Mouse (Mus musculus) intestine, embryonic 15.5 days (tissue): ENCODE measurements around the gene Apc2. TPM values are rescaled to one million over a fixed set of nuclear protein-coding genes. Genes with fewer than 3 reads are reported as not detected.
A peak's percentile ranks its signal among the peaks of the same experiment; 100 is the strongest.

Experiments used
- ATAC-seq: fragments of 200-750 bp; cut with Nextera tagmentation; 2 replicates; pipeline ENCODE4 v1.8.0; 2017; ENCODE audit warnings: moderate TSS enrichment, moderate library complexity
- H3K27ac ChIP-seq: fragments of 300-500 bp; sonication (generic); 2 replicates; pipeline ENCODE4 v1.5.1; 2015; ENCODE audit warnings: mild to moderate bottlenecking, inconsistent platforms
- H3K27me3 ChIP-seq: fragments of 300-500 bp; sonication (generic); replicated peaks from 2 replicates; pipeline ENCODE4 v1.6.1; 2015; ENCODE audit warnings: inconsistent platforms
- H3K36me3 ChIP-seq: fragments of 300-500 bp; sonication (generic); 2 replicates; pipeline ENCODE4 v1.6.1; 2015; ENCODE audit warnings: inconsistent platforms
- H3K4me1 ChIP-seq: fragments of 300-500 bp; sonication (generic); replicated peaks from 2 replicates; pipeline ENCODE4 v1.6.1; 2015; ENCODE audit warnings: inconsistent platforms
- H3K4me2 ChIP-seq: fragments of 300-500 bp; sonication (generic); replicated peaks from 2 replicates; pipeline ENCODE4 v1.6.1; 2015; ENCODE audit warnings: mild to moderate bottlenecking, inconsistent platforms
- H3K4me3 ChIP-seq: fragments of 300-500 bp; sonication (generic); replicated peaks from 2 replicates; pipeline ENCODE4 v1.5.1; 2015; ENCODE audit warnings: inconsistent platforms
- H3K9ac ChIP-seq: fragments of 300-500 bp; sonication (generic); 2 replicates; pipeline ENCODE4 v1.6.1; 2015; ENCODE audit warnings: inconsistent platforms
- H3K9me3 ChIP-seq: fragments of 300-500 bp; sonication (generic); 2 replicates; pipeline ENCODE4 v1.6.1; 2016; ENCODE audit warnings: inconsistent platforms
- WGBS: fragments of 180-500 bp; shearing (Covaris S2); methylation state at CpG from one replicate; pipeline ENCODE4 v1.1.7; 2015; 5-methylcytosine and 5-hydroxymethylcytosine counted together
- polyA plus RNA-seq: library from polyadenylated mRNA; unstranded; fragments of >200 nt; fragmentation: Nextera tagmentation; extraction: Ambion mirVana; gene quantifications from 2 replicates; pipeline ENCODE4 v1.2.1, GENCODE M21; 2015

Apc2 gene
- polyA plus RNA-seq, 1 experiment from 2014 or later: 6.5 TPM

DNA sequence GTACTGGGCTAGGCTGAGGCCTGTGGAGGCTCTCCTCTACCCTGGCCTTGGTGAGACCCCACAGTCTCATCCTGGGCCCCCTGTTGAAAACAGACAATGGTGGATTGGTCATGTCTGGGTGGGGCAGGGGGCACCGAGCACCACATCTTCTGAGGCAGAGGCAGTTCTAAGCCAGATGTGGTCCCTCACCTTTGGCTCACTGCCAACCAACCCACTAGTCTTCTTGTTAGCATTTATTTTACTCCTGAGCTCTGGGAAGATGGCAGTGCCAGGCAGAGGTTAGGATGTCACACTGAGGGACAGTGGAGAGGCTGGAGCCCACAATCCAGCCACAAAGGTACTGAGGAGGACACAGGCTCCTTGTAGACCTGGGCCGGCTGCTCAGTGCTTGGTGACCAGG lies 37.8 kb upstream of the Apc2 start:
- Histone ChIP-seq H3K27ac (0 out of 2 replicates have a peak overlapping the region, but pooled peaks have one; percentile 22), H3K9ac (no peak overlapping the region), H3K4me2 (no peak overlapping the region), H3K36me3 (peaks cover 44% of the 10 kb centered on the region), H3K9me3 (no peaks in the 10 kb centered on the region), H3K4me3 (no peak overlapping the region), H3K4me1 (peaks cover 28% of the 10 kb centered on the region), H3K27me3 (no peaks in the 10 kb centered on the region)
- WGBS: 79% methylated on average over 2 of the region's 2 CpGs
- no peak for ATAC-seq

GRCm38 (mm10) chr10:80258752-80259462 lies 36.9 kb upstream of the Apc2 start:
- Histone ChIP-seq H3K9me3 (no peaks in the 10 kb centered on the region), H3K4me1 (peaks cover 31% of the 10 kb centered on the region), H3K27ac (no peak overlapping the region), H3K27me3 (no peaks in the 10 kb centered on the region), H3K36me3 (peaks cover 39% of the 10 kb centered on the region), H3K9ac (peak overlapping the region; percentile 61), H3K4me3 (no peak overlapping the region), H3K4me2 (peak overlapping the region; percentile 92)
- 89% methylated on average over 14 of the region's 14 CpGs for whole genome bisulfite sequencing
- no peak for ATAC-seq

DNA sequence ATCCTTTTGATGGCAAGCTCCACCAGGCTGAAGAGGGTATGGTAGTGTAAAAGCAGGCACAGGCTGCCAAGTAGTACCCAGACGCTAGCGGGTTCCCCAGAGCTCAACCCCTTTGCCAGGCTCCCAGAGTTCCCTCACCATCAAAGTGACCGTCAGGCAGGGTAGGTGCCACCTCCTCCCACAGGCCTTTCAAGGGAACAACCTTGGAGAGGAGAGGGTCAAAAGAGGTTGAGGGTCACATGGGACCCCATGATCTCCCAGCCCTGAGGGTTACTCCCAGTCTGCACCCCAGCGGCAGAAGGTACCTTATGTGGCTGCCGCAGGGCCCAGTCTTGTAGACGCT lies 36.3 kb upstream of the Apc2 start:
- no peaks in the 10 kb centered on the region for H3K27me3 ChIP-seq
- WGBS: 73% methylated on average over 6 of the region's 6 CpGs
- no peaks in the 10 kb centered on the region for H3K9me3 ChIP-seq
- peaks cover 35% of the 10 kb centered on the region for H3K36me3 ChIP-seq
- H3K27ac ChIP-seq: peak overlapping the region; percentile 99; the same call in 1 of the 2 replicates
- H3K9ac ChIP-seq: peak overlapping the region; percentile 61; the same call in 1 of the 2 replicates
- H3K4me3 ChIP-seq: peak overlapping the region; percentile 49
- H3K4me1 ChIP-seq: peaks cover 34% of the 10 kb centered on the region
- H3K4me2 ChIP-seq: peak overlapping the region; percentile 92
- no peak for ATAC-seq

DNA sequence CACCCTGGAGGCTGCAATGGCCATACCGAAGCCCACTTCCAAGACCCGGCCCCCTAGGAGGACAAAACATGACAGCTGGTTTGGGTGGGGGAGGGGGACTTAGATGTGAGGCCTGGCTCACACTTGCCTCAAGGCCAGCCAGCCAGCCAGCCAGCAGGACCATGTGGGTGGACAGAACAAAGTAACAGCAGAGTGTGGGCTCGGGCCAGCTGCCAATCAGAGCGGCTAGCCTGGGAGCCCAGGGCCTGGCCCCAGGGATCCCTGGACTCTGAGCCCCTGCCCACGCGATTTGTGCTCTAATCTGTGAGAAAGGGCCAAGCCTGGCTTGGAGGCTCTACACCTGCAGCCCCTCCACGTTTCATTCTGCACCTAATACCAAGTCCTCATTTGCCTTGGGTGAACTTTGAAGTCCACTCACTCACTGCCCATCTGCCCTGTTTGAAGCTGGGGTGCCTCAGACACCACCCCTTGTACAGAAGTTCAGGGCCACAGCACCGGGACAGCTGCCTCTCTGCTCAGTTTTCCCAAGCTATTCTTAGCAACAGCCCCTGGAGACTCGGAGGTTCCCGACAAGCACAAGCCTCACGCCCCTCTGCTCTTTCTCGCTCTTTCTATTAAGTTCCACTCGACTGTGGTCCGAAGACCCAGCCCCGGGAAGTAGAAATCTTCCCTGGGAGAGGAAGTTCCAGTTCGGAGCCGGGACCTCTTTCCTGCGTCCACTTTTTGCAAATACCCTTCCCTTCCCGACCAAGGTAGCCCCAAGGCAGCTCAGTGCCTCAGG lies 35.7 kb upstream of the Apc2 start:
- H3K27ac ChIP-seq: peak overlapping the region; percentile 99
- WGBS: 7% methylated on average over 19 of the region's 19 CpGs
- H3K9ac ChIP-seq: peak overlapping the region; percentile 61
- peaks cover 31% of the 10 kb centered on the region for H3K4me1 ChIP-seq
- H3K4me3 ChIP-seq: peak overlapping the region; percentile 49
- H3K27me3 ChIP-seq: no peaks in the 10 kb centered on the region
- peak overlapping the region; percentile 92 for H3K4me2 ChIP-seq
- peaks cover 29% of the 10 kb centered on the region for H3K36me3 ChIP-seq
- ATAC-seq: no peak
- no peaks in the 10 kb centered on the region for H3K9me3 ChIP-seq

- peak; percentile 90 for ATAC-seq
- H3K4me3 ChIP-seq: peak within 1 kb of the TSS; percentile 49
- H3K27ac ChIP-seq: peak within 1 kb of the TSS; percentile 99
Measured at GRCm38 (mm10) chr10:80260642-80261584, 34.9 kb upstream of the Apc2 start, which contains the start of the genes Gamt and Dazap1. Gamt (minus strand) TSS chr10:80261012. Dazap1 (plus strand) TSS chr10:80261486.

GRCm38 (mm10) chr10:80261585-80261968 lies 34.2 kb upstream of the Apc2 start:
- Histone ChIP-seq H3K9ac (peak overlapping the region; percentile 61), H3K27ac (peak overlapping the region; percentile 99), H3K36me3 (peaks cover 20% of the 10 kb centered on the region), H3K27me3 (no peaks in the 10 kb centered on the region), H3K4me1 (peaks cover 39% of the 10 kb centered on the region), H3K9me3 (no peaks in the 10 kb centered on the region), H3K4me2 (peak overlapping the region; percentile 92), H3K4me3 (peak overlapping the region; percentile 49)
- peak; percentile 77 for ATAC-seq
- 0% methylated on average over 14 of the region's 14 CpGs for whole genome bisulfite sequencing

More at GRCm38 (mm10) chr10:80260642-80261584, 34.9 kb upstream of the Apc2 start, which contains the start of the genes Gamt and Dazap1:
- Histone ChIP-seq H3K9me3 (no peaks in the 10 kb centered on the region), H3K36me3 (peaks cover 24% of the 10 kb centered on the region), H3K27me3 (no peaks in the 10 kb centered on the region), H3K4me2 (peak within 1 kb of the TSS; percentile 92), H3K9ac (peak within 1 kb of the TSS; percentile 61), H3K4me1 (peaks cover 33% of the 10 kb centered on the region)
- WGBS: under 1% methylated on average over 49 of the region's 49 CpGs

DNA sequence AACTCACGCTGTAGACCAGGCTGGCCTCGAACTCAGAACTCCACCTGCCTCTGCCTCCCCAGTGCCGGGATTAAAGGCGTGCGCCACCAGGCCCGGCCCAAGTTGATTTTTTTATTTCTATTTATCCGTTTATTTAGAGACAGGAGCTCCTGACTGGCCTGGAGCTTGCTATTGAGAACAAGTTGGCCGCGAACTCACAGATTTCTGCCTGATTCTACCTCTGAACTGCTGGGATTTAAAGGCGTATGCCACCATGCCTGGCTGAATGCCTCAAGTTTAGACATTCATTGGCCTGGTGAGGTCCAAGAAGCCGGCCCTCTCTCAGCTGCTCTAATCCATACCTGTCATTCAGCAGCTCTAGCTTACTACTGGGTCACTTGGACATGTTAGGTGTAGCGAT lies 33.6 kb upstream of the Apc2 start:
- Histone ChIP-seq H3K27me3 (no peaks in the 10 kb centered on the region), H3K4me1 (peaks cover 43% of the 10 kb centered on the region), H3K9ac (peak overlapping the region; percentile 54; the same call in 1 of the 2 replicates), H3K4me3 (peak overlapping the region; percentile 49), H3K27ac (peak overlapping the region; percentile 99), H3K9me3 (no peaks in the 10 kb centered on the region), H3K4me2 (peak overlapping the region; percentile 92), H3K36me3 (peaks cover 15% of the 10 kb centered on the region; the same call in 1 of the 2 replicates)
- 70% methylated on average over 12 of the region's 12 CpGs for WGBS
- no peak for ATAC-seq

- H3K4me2 ChIP-seq: 0 out of 2 replicates have a peak overlapping the region, but pooled peaks have one; percentile 92
- peaks cover 49% of the 10 kb centered on the region for H3K4me1 ChIP-seq
- no peaks in the 10 kb centered on the region for H3K9me3 ChIP-seq
- no peak overlapping the region for H3K27ac ChIP-seq
- no peak overlapping the region for H3K4me3 ChIP-seq
- H3K36me3 ChIP-seq: peaks cover 10% of the 10 kb centered on the region; the same call in 1 of the 2 replicates
- no peak overlapping the region for H3K9ac ChIP-seq
- no peak for ATAC-seq
- no peaks in the 10 kb centered on the region for H3K27me3 ChIP-seq
- 92% methylated on average over 10 of the region's 10 CpGs for WGBS
Measured at GRCm38 (mm10) chr10:80262776-80263365, 32.9 kb upstream of the Apc2 start.

DNA sequence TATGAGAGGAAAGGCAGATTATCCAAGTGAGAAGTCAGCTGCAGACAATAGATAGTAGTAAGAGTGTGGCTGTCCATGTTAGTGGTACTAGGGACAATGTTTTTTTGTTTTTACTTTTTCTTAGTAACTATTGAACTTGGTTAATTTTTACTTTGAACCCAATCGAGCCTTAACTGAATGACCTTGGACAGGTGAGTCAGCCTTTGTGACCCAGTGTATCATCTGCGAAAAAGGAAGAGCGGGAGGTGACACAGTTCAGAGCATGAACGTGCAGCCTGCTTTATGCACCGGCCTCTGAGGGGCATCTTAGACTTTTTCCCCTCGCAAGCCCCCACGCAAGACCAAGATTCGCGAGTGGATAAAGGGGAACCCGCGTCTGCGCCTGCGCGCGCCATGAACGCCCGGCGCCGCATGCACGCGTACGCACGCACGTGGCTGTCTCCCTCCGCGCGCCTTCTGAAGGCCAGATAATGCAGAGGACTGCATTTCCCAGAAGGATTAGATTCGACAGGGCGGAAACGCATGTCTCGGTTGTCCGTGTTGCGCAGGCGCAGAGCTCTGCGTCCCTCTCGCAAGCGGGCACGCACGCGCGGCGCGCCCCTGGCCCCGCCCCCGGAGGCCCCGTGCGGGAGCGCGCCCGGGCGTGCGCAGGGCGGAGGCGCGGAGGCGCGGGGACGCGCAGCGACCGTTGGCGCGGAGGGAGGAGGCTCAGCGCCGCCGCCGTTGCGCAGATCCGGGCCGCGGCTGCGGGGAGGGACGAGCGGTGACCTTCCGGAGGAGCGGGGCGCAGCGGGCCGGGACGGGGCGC lies 31.2 kb upstream of the Apc2 start:
- ATAC-seq: peak; percentile 69

DNA sequence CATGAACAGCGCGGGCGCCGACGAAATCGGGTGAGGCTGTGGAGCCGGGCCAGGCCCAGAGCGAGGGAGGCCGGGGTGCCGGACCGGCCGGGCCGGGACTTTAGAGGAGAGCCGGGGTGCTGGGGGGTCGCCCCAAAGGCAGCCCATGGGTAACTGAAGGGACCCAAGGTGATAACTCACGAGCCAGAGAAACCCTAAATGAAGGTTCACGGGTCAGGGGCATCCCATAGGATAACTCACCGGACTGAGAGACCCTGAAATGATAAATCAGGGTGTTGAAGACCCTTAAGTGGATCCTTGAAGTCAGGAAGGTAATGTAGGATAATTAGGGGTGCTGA lies 30.7 kb upstream of the Apc2 start:
- ATAC-seq: no peak
- Histone ChIP-seq H3K27ac (peak overlapping the region; percentile 82), H3K9ac (peak overlapping the region; percentile 100), H3K4me2 (peak overlapping the region; percentile 58), H3K36me3 (no peaks in the 10 kb centered on the region), H3K9me3 (no peaks in the 10 kb centered on the region), H3K4me1 (peaks cover 50% of the 10 kb centered on the region), H3K27me3 (no peaks in the 10 kb centered on the region), H3K4me3 (peak overlapping the region; percentile 93)
- 0% methylated on average over 18 of the region's 18 CpGs for WGBS

More for the DNA sequence above, 31.2 kb upstream of the Apc2 start:
- Histone ChIP-seq H3K36me3 (no peaks in the 10 kb centered on the region), H3K27me3 (no peaks in the 10 kb centered on the region), H3K4me2 (peak overlapping the region; percentile 69), H3K9me3 (no peaks in the 10 kb centered on the region), H3K27ac (peak overlapping the region; percentile 82), H3K4me3 (peak overlapping the region; percentile 93), H3K9ac (peak overlapping the region; percentile 100), H3K4me1 (peaks cover 52% of the 10 kb centered on the region)
- under 1% methylated on average over 80 of the region's 81 CpGs for WGBS

GRCm38 (mm10) chr10:80270099-80270498 lies 25.7 kb upstream of the Apc2 start:
- peak overlapping the region; percentile 40 for H3K9ac ChIP-seq

More at GRCm38 (mm10) chr10:80270099-80270498, 25.7 kb upstream of the Apc2 start:
- Histone ChIP-seq H3K4me2 (0 out of 2 replicates have a peak overlapping the region, but pooled peaks have one; percentile 33), H3K27ac (peak overlapping the region; percentile 70), H3K4me1 (peaks cover 49% of the 10 kb centered on the region), H3K36me3 (peaks cover 7% of the 10 kb centered on the region), H3K9me3 (no peaks in the 10 kb centered on the region), H3K27me3 (no peaks in the 10 kb centered on the region), H3K4me3 (no peak overlapping the region)
- 95% methylated on average over 2 of the region's 2 CpGs for WGBS
- ATAC-seq: no peak
